Mouse (Mus musculus): ENCODE data around the gene Wiz. TPM values are rescaled to one million over a fixed set of nuclear protein-coding genes. Genes with fewer than 3 reads are reported as not detected.

Wiz gene
- polyA plus RNA-seq, 1 experiment from 2014 or later = 41.4 TPM

DNA sequence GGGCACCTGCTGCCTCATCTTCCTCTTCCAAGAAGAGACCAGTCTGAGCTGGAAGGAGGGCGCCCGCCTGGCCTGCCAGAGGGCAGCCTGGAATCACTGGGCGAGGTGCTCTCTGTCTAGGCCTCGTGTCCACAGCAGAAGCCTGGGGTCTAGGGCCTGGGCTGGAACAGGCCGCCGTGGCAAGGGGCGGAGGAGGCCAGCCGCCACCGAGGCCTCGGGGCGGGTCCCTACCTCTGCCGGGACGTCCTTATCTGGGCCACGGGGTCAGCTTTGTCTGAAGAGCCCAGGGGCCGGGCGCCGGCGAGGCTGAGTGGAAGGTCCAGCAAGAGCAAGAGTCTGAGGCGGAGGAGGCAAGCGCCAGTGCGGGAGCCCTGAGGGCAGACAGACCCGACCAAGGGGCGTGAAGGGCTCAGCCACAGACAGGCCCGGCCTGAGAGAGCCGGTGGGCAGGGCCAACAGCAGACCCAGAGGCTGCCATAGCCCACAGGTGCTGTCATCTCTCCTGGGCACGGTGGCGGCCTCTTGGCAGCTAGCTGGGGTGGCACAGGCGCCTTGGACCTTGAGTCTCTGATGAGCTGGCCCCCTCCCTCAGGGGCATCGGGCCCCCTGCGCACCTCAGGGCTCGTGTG, 55.5 kb downstream of the Wiz start:
- H3K27me3 ChIP-seq (ENCODE audit: control insufficient read depth, insufficient read depth, low read depth, low read length) = no peaks in the 10 kb centered on the region
- H3K4me2 ChIP-seq (ENCODE audit: low read length) = no peak overlapping the region
- H3K36me3 ChIP-seq (ENCODE audit: control insufficient read depth, insufficient read depth, low read length) = peaks cover 52% of the 10 kb centered on the region
- 0 out of 2 replicates have a peak, but pooled peaks have one; percentile 14 for ATAC-seq
- H3K4me3 ChIP-seq (ENCODE audit: low read depth, low read length) = no peak overlapping the region
- no peaks in the 10 kb centered on the region for H3K9me3 ChIP-seq (replicated peaks; ENCODE audit: control insufficient read depth, low read length, poor library complexity, severe bottlenecking)
- H3K27ac ChIP-seq (ENCODE audit: low read length) = no peak overlapping the region
- no peaks in the 10 kb centered on the region for H3K4me1 ChIP-seq (ENCODE audit: control insufficient read depth, insufficient read depth, low read length)
- no peak overlapping the region for H3K9ac ChIP-seq (ENCODE audit: low read depth, low read length)
- 92% methylated on average over 30 of the region's 31 CpGs for WGBS

DNA sequence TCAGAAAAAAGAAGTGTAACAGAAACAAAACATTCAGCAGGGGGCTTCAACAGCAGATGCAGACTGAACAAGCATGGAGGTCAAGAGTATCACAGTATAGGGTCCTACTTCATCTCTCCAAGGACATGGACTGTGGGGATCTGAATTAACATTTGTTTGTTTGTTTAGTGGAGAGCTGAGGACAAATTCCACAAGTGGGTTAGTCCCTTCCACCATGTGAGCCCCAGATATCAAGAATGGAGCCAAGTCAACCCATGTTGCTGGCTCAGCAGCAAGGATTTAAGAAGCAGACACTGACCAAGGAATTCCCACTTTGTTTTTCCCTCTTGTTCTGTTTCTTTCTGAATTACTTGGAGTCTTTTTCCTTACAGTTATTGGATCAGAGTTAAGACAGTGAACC, 61.7 kb downstream of the Wiz start:
- Histone ChIP-seq H3K4me3 (ENCODE audit: low read depth, low read length) (no peak overlapping the region), H3K27ac (ENCODE audit: low read length) (no peak overlapping the region), H3K4me1 (ENCODE audit: control insufficient read depth, insufficient read depth, low read length) (0 out of 2 replicates have a peak, but pooled peaks cover 5% of the 10 kb centered on the region), H3K9me3 (replicated peaks; ENCODE audit: control insufficient read depth, low read length, poor library complexity, severe bottlenecking) (no peaks in the 10 kb centered on the region), H3K27me3 (ENCODE audit: control insufficient read depth, insufficient read depth, low read depth, low read length) (no peaks in the 10 kb centered on the region), H3K9ac (ENCODE audit: low read depth, low read length) (no peak overlapping the region), H3K36me3 (ENCODE audit: control insufficient read depth, insufficient read depth, low read length) (peaks cover 9% of the 10 kb centered on the region), H3K4me2 (ENCODE audit: low read length) (no peak overlapping the region)
- no peak for ATAC-seq

DNA sequence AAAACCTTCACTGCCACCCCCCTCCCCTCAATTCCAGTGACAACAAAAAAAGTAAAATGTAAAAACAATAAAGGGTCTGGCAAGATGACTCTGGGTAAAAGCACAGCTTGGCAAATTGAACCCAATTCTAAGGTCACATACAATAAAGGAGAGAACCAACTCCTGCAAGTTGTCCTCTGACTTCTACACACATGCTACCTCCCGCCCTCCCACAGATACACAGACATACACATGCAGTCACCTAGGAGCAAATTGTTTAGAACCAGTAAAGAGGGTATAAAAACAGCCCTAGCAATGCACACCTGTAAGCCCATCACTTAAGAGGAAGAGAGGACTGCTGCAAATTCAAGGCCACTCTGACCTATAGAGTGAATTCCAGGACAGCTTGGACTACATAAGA, 66.4 kb downstream of the Wiz start:
- Histone ChIP-seq H3K9ac (ENCODE audit: low read depth, low read length) (no peak overlapping the region), H3K9me3 (replicated peaks; ENCODE audit: control insufficient read depth, low read length, poor library complexity, severe bottlenecking) (no peaks in the 10 kb centered on the region), H3K27ac (ENCODE audit: low read length) (no peak overlapping the region), H3K36me3 (ENCODE audit: control insufficient read depth, insufficient read depth, low read length) (no peaks in the 10 kb centered on the region; the same call in 1 of the 2 replicates), H3K4me3 (ENCODE audit: low read depth, low read length) (no peak overlapping the region), H3K27me3 (ENCODE audit: control insufficient read depth, insufficient read depth, low read depth, low read length) (no peaks in the 10 kb centered on the region), H3K4me2 (ENCODE audit: low read length) (no peak overlapping the region), H3K4me1 (ENCODE audit: control insufficient read depth, insufficient read depth, low read length) (peaks cover 23% of the 10 kb centered on the region)
- no peak for ATAC-seq
- 97% methylated on average over 1 of the region's 1 CpGs for WGBS

DNA sequence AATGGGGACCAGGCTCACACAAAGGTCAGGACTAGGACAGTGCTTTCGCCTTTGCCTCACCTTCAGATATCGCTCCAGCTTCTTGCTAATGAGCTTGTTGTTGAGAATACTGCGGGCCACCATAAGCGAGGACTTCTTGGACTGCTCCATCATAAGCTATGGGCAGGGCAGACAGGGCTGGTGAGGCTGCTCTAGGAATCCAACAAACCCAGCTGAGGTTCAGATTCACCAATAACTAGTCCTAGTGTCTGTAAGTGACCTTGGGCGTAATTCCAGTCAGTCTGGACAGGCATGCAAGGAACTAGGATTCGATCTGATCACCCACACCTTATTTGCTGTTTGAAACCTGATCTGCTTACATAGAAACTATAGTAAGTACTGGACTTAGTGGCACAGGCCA, 67.4 kb downstream of the Wiz start:
- ATAC-seq = peak; percentile 3; the same call in 1 of the 2 replicates
- Histone ChIP-seq H3K9me3 (replicated peaks; ENCODE audit: control insufficient read depth, low read length, poor library complexity, severe bottlenecking) (no peaks in the 10 kb centered on the region), H3K36me3 (ENCODE audit: control insufficient read depth, insufficient read depth, low read length) (peaks cover 7% of the 10 kb centered on the region; the same call in 1 of the 2 replicates), H3K27ac (ENCODE audit: low read length) (peak overlapping the region; percentile 96), H3K4me2 (ENCODE audit: low read length) (peak overlapping the region; percentile 91), H3K4me3 (ENCODE audit: low read depth, low read length) (peak overlapping the region; percentile 71), H3K27me3 (ENCODE audit: control insufficient read depth, insufficient read depth, low read depth, low read length) (no peaks in the 10 kb centered on the region), H3K4me1 (ENCODE audit: control insufficient read depth, insufficient read depth, low read length) (peaks cover 23% of the 10 kb centered on the region), H3K9ac (ENCODE audit: low read depth, low read length) (peak overlapping the region; percentile 82)
- WGBS = 28% methylated on average over 6 of the region's 6 CpGs

DNA sequence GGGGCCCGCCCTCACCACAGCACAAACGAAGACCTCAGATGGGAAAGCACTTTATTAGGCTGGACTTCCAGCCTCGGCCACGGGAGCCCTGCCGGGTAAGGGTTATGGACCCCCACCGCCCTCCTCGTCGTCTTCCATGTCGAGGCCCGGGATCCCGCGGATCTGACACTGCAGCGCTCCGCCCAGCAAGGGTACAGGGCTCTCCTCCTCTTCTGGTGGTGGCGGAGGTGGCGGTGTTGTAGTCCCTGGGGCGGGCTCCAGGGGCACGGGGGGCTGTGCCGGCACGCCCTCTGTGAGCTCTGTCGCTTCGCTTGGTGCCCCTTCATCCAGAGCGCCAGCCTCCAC, 67.9 kb downstream of the Wiz start:
- peak overlapping the region; percentile 71 for H3K4me3 ChIP-seq (ENCODE audit: low read depth, low read length)
- H3K27ac ChIP-seq (ENCODE audit: low read length) = peak overlapping the region; percentile 96
- peak overlapping the region; percentile 82 for H3K9ac ChIP-seq (ENCODE audit: low read depth, low read length)
- peaks cover 12% of the 10 kb centered on the region for H3K36me3 ChIP-seq (ENCODE audit: control insufficient read depth, insufficient read depth, low read length)
- H3K4me2 ChIP-seq (ENCODE audit: low read length) = peak overlapping the region; percentile 91
- no peak; the same call in 1 of the 2 replicates for ATAC-seq
- peaks cover 23% of the 10 kb centered on the region for H3K4me1 ChIP-seq (ENCODE audit: control insufficient read depth, insufficient read depth, low read length)
- under 1% methylated on average over 23 of the region's 23 CpGs for WGBS
- H3K27me3 ChIP-seq (ENCODE audit: control insufficient read depth, insufficient read depth, low read depth, low read length) = no peaks in the 10 kb centered on the region
- H3K9me3 ChIP-seq (replicated peaks; ENCODE audit: control insufficient read depth, low read length, poor library complexity, severe bottlenecking) = no peaks in the 10 kb centered on the region

DNA sequence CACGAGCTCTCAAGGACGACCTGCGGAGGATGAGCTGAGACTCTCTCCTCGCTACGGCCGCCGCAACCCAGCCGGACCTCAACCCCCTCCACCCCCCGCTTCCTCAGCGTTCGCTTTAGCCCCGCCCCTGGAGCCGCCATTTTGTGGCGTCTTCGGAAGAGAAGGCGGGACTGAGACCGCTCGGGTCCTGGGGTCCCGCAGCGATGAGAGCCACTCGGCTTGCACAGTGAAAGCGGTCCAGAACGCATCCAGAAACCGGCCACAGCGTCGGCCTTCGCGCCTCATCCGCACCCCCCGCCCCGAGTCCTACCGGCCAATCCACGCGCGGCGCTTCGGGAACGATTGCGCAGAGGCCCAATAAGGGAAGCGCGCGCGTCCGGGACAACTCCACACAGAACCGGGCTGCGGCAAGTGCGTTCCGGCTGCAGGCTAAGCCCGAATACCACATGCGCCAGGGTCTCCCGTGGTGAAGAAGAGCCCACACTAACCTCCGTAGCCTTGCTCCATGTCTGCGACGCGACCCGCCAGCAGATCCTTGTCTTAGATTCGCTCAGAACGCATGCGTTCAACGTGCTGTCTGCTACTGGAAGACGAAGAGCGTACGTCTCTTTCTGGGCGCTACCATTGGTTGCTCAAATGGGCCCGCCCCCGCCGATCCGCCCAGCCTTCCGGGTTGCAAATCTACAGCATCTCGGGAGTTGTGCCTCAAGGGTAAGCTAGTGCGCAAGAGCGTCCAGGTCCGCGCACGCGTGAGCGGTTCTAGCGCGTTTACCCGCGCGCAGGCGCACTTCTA, 68.4 kb downstream of the Wiz start, which contains the start of gene Akap8:
Akap8 (minus strand) TSS at position 642 of the 793 bp plus-strand sequence.
- ATAC-seq = peak; percentile 98
- H3K36me3 ChIP-seq (ENCODE audit: control insufficient read depth, insufficient read depth, low read length) = peaks cover 18% of the 10 kb centered on the region
- H3K9me3 ChIP-seq (replicated peaks; ENCODE audit: control insufficient read depth, low read length, poor library complexity, severe bottlenecking) = no peaks in the 10 kb centered on the region

DNA sequence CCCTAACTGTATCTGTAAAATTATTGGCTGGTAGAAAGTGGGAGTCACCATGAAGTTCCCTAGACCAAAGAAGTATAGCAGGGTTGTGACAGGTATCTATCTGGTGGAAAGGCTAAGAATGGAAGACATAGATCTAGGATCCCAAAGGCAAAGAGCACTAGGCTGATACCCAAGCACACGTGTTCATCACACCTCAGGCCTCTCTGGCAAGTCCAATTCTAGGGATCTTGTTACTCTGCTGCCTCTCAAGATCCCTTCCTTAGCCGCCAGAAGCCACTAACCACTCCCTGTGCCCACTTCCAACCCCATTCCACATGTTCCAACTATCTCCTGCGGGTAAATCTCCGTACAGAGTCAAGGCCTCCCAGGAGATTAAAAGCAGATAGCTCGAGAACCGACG, 69.3 kb downstream of the Wiz start:
- Histone ChIP-seq H3K9ac (ENCODE audit: low read depth, low read length) (peak overlapping the region; percentile 79), H3K4me2 (ENCODE audit: low read length) (peak overlapping the region; percentile 59), H3K4me1 (ENCODE audit: control insufficient read depth, insufficient read depth, low read length) (peaks cover 23% of the 10 kb centered on the region), H3K4me3 (ENCODE audit: low read depth, low read length) (peak overlapping the region; percentile 71), H3K36me3 (ENCODE audit: control insufficient read depth, insufficient read depth, low read length) (peaks cover 22% of the 10 kb centered on the region), H3K27ac (ENCODE audit: low read length) (peak overlapping the region; percentile 96), H3K9me3 (replicated peaks; ENCODE audit: control insufficient read depth, low read length, poor library complexity, severe bottlenecking) (no peaks in the 10 kb centered on the region), H3K27me3 (ENCODE audit: control insufficient read depth, insufficient read depth, low read depth, low read length) (no peaks in the 10 kb centered on the region)
- ATAC-seq = no peak
- 1% methylated on average over 7 of the region's 7 CpGs for WGBS

More for the DNA sequence above, 68.4 kb downstream of the Wiz start, which contains the start of gene Akap8:
- Histone ChIP-seq H3K4me1 (ENCODE audit: control insufficient read depth, insufficient read depth, low read length) (peaks cover 23% of the 10 kb centered on the region), H3K27ac (ENCODE audit: low read length) (peak within 1 kb of the TSS; percentile 96), H3K27me3 (ENCODE audit: control insufficient read depth, insufficient read depth, low read depth, low read length) (no peaks in the 10 kb centered on the region), H3K9ac (ENCODE audit: low read depth, low read length) (peak within 1 kb of the TSS; percentile 82), H3K4me2 (ENCODE audit: low read length) (peak within 1 kb of the TSS; percentile 91), H3K4me3 (ENCODE audit: low read depth, low read length) (peak within 1 kb of the TSS; percentile 71)
- under 1% methylated on average over 83 of the region's 83 CpGs for WGBS

DNA sequence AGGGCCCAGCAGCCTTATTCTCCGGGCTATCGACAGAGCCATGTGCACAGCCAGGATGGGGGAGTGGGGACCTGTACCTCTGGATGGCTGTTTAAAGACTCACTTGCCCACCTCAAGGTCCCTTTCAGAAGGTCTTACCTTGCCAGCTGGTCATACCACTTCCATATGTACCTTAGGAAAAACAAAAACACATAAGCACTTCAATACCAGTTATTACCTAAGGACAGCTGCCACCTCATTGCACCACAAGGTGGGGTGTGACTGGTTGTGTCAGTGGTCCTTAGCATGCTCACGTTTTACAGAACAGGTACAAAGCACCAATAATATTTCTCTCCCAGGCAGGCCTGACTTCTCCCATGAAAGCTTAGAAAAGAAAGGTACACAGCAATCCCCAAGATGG, 71.5 kb downstream of the Wiz start:
- Histone ChIP-seq H3K9ac (ENCODE audit: low read depth, low read length) (no peak overlapping the region), H3K36me3 (ENCODE audit: control insufficient read depth, insufficient read depth, low read length) (peaks cover 30% of the 10 kb centered on the region), H3K4me1 (ENCODE audit: control insufficient read depth, insufficient read depth, low read length) (peaks cover 20% of the 10 kb centered on the region), H3K4me2 (ENCODE audit: low read length) (no peak overlapping the region), H3K4me3 (ENCODE audit: low read depth, low read length) (no peak overlapping the region), H3K27ac (ENCODE audit: low read length) (no peak overlapping the region), H3K9me3 (replicated peaks; ENCODE audit: control insufficient read depth, low read length, poor library complexity, severe bottlenecking) (no peaks in the 10 kb centered on the region), H3K27me3 (ENCODE audit: control insufficient read depth, insufficient read depth, low read depth, low read length) (no peaks in the 10 kb centered on the region)
- WGBS = 89% methylated on average over 3 of the region's 3 CpGs
- no peak for ATAC-seq

DNA sequence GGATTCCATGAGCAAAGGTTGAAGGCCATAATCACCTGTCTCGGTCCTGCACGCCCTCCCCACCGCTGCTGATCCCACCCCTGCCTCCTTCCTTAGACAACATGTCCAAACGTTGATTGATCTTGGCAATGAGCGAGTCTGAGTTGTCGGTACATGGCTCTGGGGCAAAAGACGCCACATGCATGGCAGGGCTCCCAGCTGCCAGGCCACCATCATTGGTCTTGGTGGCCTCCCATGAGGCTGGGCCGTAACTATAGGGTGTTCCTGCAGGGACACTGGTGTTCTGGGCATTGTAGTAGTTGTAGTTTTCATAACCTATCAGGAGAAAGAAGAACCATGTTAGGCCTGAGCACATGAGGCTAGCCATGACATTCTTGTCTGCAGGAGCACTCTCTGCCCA, 72.2 kb downstream of the Wiz start:
- Histone ChIP-seq H3K4me2 (ENCODE audit: low read length) (no peak overlapping the region), H3K4me3 (ENCODE audit: low read depth, low read length) (no peak overlapping the region), H3K27me3 (ENCODE audit: control insufficient read depth, insufficient read depth, low read depth, low read length) (no peaks in the 10 kb centered on the region), H3K9ac (ENCODE audit: low read depth, low read length) (no peak overlapping the region), H3K4me1 (ENCODE audit: control insufficient read depth, insufficient read depth, low read length) (peaks cover 15% of the 10 kb centered on the region), H3K36me3 (ENCODE audit: control insufficient read depth, insufficient read depth, low read length) (peaks cover 36% of the 10 kb centered on the region), H3K27ac (ENCODE audit: low read length) (no peak overlapping the region), H3K9me3 (replicated peaks; ENCODE audit: control insufficient read depth, low read length, poor library complexity, severe bottlenecking) (no peaks in the 10 kb centered on the region)
- no peak for ATAC-seq
- 95% methylated on average over 8 of the region's 8 CpGs for WGBS

Measured in midbrain, embryonic 16.5 days (tissue).